Mouse (Mus musculus): ENCODE measurements at regions not wholly inside any gene's neighbourhood (a gene's known extent, or its start where the extent isn't known, plus 50 kb on each side); places are given as distances from the start of the nearest gene placed in this dataset.

- Histone ChIP-seq H3K4me3 (no peak overlapping the region), H3K27ac (replicated peaks) (no peak overlapping the region), H3K4me1 (no peaks in the 10 kb centered on the region), H3K36me3 (no peaks in the 10 kb centered on the region), H3K9me3 (replicated peaks) (no peaks in the 10 kb centered on the region), H3K27me3 (ENCODE audit: low read depth, poor library complexity, severe bottlenecking) (no peaks in the 10 kb centered on the region)
- DNase-seq (ENCODE audit: low spot score) = no peak
- 90% methylated on average over 1 of the region's 1 CpGs for WGBS
Measured at GRCm38 (mm10) chr15:62273855-62274488, 1351.2 kb upstream of the A1bg start.

GRCm38 (mm10) chr15:62272755-62273154, 1349.9 kb upstream of the A1bg start:
- 86% methylated on average over 2 of the region's 2 CpGs for WGBS
- Histone ChIP-seq H3K27me3 (ENCODE audit: low read depth, poor library complexity, severe bottlenecking) (no peaks in the 10 kb centered on the region), H3K27ac (replicated peaks) (no peak overlapping the region), H3K9me3 (replicated peaks) (no peaks in the 10 kb centered on the region), H3K4me1 (no peaks in the 10 kb centered on the region), H3K4me3 (no peak overlapping the region), H3K36me3 (no peaks in the 10 kb centered on the region)
- no peak for DNase-seq (ENCODE audit: low spot score)

GRCm38 (mm10) chr15:62271428-62271827, 1348.6 kb upstream of the A1bg start:
- WGBS = 91% methylated on average over 2 of the region's 2 CpGs
- no peaks in the 10 kb centered on the region for H3K4me1 ChIP-seq
- H3K9me3 ChIP-seq (replicated peaks) = no peaks in the 10 kb centered on the region
- no peak for DNase-seq (ENCODE audit: low spot score)
- no peaks in the 10 kb centered on the region for H3K27me3 ChIP-seq (ENCODE audit: low read depth, poor library complexity, severe bottlenecking)
- H3K4me3 ChIP-seq = no peak overlapping the region
- H3K27ac ChIP-seq (replicated peaks) = no peak overlapping the region
- H3K36me3 ChIP-seq = no peaks in the 10 kb centered on the region

GRCm38 (mm10) chr15:62268189-62268588, 1345.4 kb upstream of the A1bg start:
- Histone ChIP-seq H3K27me3 (ENCODE audit: low read depth, poor library complexity, severe bottlenecking) (no peaks in the 10 kb centered on the region), H3K9me3 (replicated peaks) (no peaks in the 10 kb centered on the region), H3K4me3 (no peak overlapping the region), H3K27ac (replicated peaks) (no peak overlapping the region), H3K4me1 (no peaks in the 10 kb centered on the region), H3K36me3 (no peaks in the 10 kb centered on the region)
- 87% methylated on average over 2 of the region's 2 CpGs for WGBS
- no peak for DNase-seq (ENCODE audit: low spot score)

- no peaks in the 10 kb centered on the region for H3K36me3 ChIP-seq
- no peaks in the 10 kb centered on the region for H3K27me3 ChIP-seq (ENCODE audit: low read depth, poor library complexity, severe bottlenecking)
- no peak for DNase-seq (ENCODE audit: low spot score)
- H3K4me1 ChIP-seq = no peaks in the 10 kb centered on the region
- H3K4me3 ChIP-seq = no peak overlapping the region
- H3K9me3 ChIP-seq (replicated peaks) = no peaks in the 10 kb centered on the region
- 96% methylated on average over 6 of the region's 6 CpGs for WGBS
- no peak overlapping the region for H3K27ac ChIP-seq (replicated peaks)
Measured at GRCm38 (mm10) chr15:62267536-62267935, 1344.7 kb upstream of the A1bg start.

- DNase-seq (ENCODE audit: low spot score) = no peak
- H3K4me1 ChIP-seq = no peaks in the 10 kb centered on the region
- 88% methylated on average over 6 of the region's 6 CpGs for WGBS
Measured at GRCm38 (mm10) chr15:62266025-62266424, 1343.2 kb upstream of the A1bg start.

GRCm38 (mm10) chr15:62265484-62265937, 1342.7 kb upstream of the A1bg start:
- H3K4me1 ChIP-seq = no peaks in the 10 kb centered on the region
- no peaks in the 10 kb centered on the region for H3K9me3 ChIP-seq (replicated peaks)
- no peak for DNase-seq (ENCODE audit: low spot score)
- no peak overlapping the region for H3K4me3 ChIP-seq
- H3K36me3 ChIP-seq = no peaks in the 10 kb centered on the region
- WGBS = 78% methylated on average over 4 of the region's 4 CpGs
- no peaks in the 10 kb centered on the region for H3K27me3 ChIP-seq (ENCODE audit: low read depth, poor library complexity, severe bottlenecking)
- no peak overlapping the region for H3K27ac ChIP-seq (replicated peaks)

More at GRCm38 (mm10) chr15:62266025-62266424, 1343.2 kb upstream of the A1bg start:
- no peak overlapping the region for H3K27ac ChIP-seq (replicated peaks)
- H3K36me3 ChIP-seq = no peaks in the 10 kb centered on the region
- no peaks in the 10 kb centered on the region for H3K27me3 ChIP-seq (ENCODE audit: low read depth, poor library complexity, severe bottlenecking)
- H3K9me3 ChIP-seq (replicated peaks) = no peaks in the 10 kb centered on the region
- H3K4me3 ChIP-seq = no peak overlapping the region

GRCm38 (mm10) chr15:62264966-62265365, 1342.2 kb upstream of the A1bg start:
- Histone ChIP-seq H3K27me3 (ENCODE audit: low read depth, poor library complexity, severe bottlenecking) (no peaks in the 10 kb centered on the region), H3K4me1 (no peaks in the 10 kb centered on the region), H3K36me3 (no peaks in the 10 kb centered on the region), H3K27ac (replicated peaks) (no peak overlapping the region), H3K9me3 (replicated peaks) (no peaks in the 10 kb centered on the region), H3K4me3 (no peak overlapping the region)
- no peak for DNase-seq (ENCODE audit: low spot score)
- 78% methylated on average over 1 of the region's 1 CpGs for WGBS

GRCm38 (mm10) chr15:62264183-62264582, 1341.4 kb upstream of the A1bg start:
- H3K27me3 ChIP-seq (ENCODE audit: low read depth, poor library complexity, severe bottlenecking) = no peaks in the 10 kb centered on the region
- H3K4me1 ChIP-seq = no peaks in the 10 kb centered on the region
- H3K9me3 ChIP-seq (replicated peaks) = no peaks in the 10 kb centered on the region
- no peak overlapping the region for H3K4me3 ChIP-seq
- no peak overlapping the region for H3K27ac ChIP-seq (replicated peaks)
- DNase-seq (ENCODE audit: low spot score) = no peak
- 94% methylated on average over 1 of the region's 1 CpGs for WGBS
- no peaks in the 10 kb centered on the region for H3K36me3 ChIP-seq

GRCm38 (mm10) chr15:62262487-62262886, 1339.7 kb upstream of the A1bg start:
- 87% methylated on average over 5 of the region's 5 CpGs for WGBS
- peaks cover 13% of the 10 kb centered on the region for H3K4me1 ChIP-seq
- no peak overlapping the region for H3K27ac ChIP-seq (replicated peaks)
- no peak for DNase-seq (ENCODE audit: low spot score)
- H3K36me3 ChIP-seq = no peaks in the 10 kb centered on the region
- no peaks in the 10 kb centered on the region for H3K9me3 ChIP-seq (replicated peaks)
- H3K27me3 ChIP-seq (ENCODE audit: low read depth, poor library complexity, severe bottlenecking) = no peaks in the 10 kb centered on the region
- no peak overlapping the region for H3K4me3 ChIP-seq

- no peaks in the 10 kb centered on the region for H3K36me3 ChIP-seq
- peaks cover 13% of the 10 kb centered on the region for H3K4me1 ChIP-seq
- DNase-seq (ENCODE audit: low spot score) = no peak
- H3K27ac ChIP-seq (replicated peaks) = no peak overlapping the region
- 87% methylated on average over 2 of the region's 2 CpGs for WGBS
- H3K4me3 ChIP-seq = no peak overlapping the region
- no peaks in the 10 kb centered on the region for H3K27me3 ChIP-seq (ENCODE audit: low read depth, poor library complexity, severe bottlenecking)
- H3K9me3 ChIP-seq (replicated peaks) = no peaks in the 10 kb centered on the region
Measured at GRCm38 (mm10) chr15:62261520-62261919, 1338.7 kb upstream of the A1bg start.

GRCm38 (mm10) chr15:62258611-62259010, 1335.8 kb upstream of the A1bg start:
- no peaks in the 10 kb centered on the region for H3K27me3 ChIP-seq (ENCODE audit: low read depth, poor library complexity, severe bottlenecking)
- no peaks in the 10 kb centered on the region for H3K36me3 ChIP-seq
- WGBS = 82% methylated on average over 5 of the region's 5 CpGs
- 0 out of 2 replicates have a peak overlapping the region, but pooled peaks have one; percentile 59 for H3K27ac ChIP-seq (replicated peaks)
- H3K4me3 ChIP-seq = no peak overlapping the region
- H3K4me1 ChIP-seq = peaks cover 13% of the 10 kb centered on the region
- no peak for DNase-seq (ENCODE audit: low spot score)
- no peaks in the 10 kb centered on the region for H3K9me3 ChIP-seq (replicated peaks)

GRCm38 (mm10) chr15:62257955-62258354, 1335.1 kb upstream of the A1bg start:
- no peaks in the 10 kb centered on the region for H3K27me3 ChIP-seq (ENCODE audit: low read depth, poor library complexity, severe bottlenecking)
- H3K27ac ChIP-seq (replicated peaks) = peak overlapping the region; percentile 59
- no peaks in the 10 kb centered on the region for H3K9me3 ChIP-seq (replicated peaks)
- H3K4me1 ChIP-seq = peaks cover 13% of the 10 kb centered on the region
- H3K36me3 ChIP-seq = no peaks in the 10 kb centered on the region
- no peak overlapping the region for H3K4me3 ChIP-seq
- peak; percentile 56 for DNase-seq (ENCODE audit: low spot score)
- WGBS = 13% methylated on average over 3 of the region's 3 CpGs

All from midbrain, embryonic 10.5 days (tissue).